Mouse (Mus musculus) heart, adult 18-20 months (tissue): ENCODE measurements around the gene Rinl. TPM values are rescaled to one million over a fixed set of nuclear protein-coding genes. Genes with fewer than 3 reads are reported as not detected.
A peak's percentile ranks its signal among the peaks of the same experiment; 100 is the strongest.

ENCODE experiments used
- DNase-seq, 2 experiments: peaks; one replicate each; pipeline ENCODE4 v3.0.0; 2021 to 2022; ENCODE audit warnings: mixed read lengths in 1 of 2
- total RNA-seq, 2 experiments: library from RNA; stranded (reverse); gene quantifications; 2 replicates each; pipeline ENCODE4 v1.2.3; 2021

Rinl gene
- total RNA-seq, 2 experiments from 2014 or later = 1.5 to 3.4 TPM

- DNase-seq = peak in 1 of 2 experiments; percentile 23
Measured at GRCm38 (mm10) chr7:28823932-28824331, 35.2 kb downstream of the Rinl start.

- DNase-seq = peak; percentile 96
Measured at GRCm38 (mm10) chr7:28824941-28825685, 36.3 kb downstream of the Rinl start, which contains the start of gene Ech1. Gene Ech1 (plus strand): TSS chr7:28825217.

- DNase-seq = peak; percentile 47 to 76
Measured at GRCm38 (mm10) chr7:28825686-28826401, 37.1 kb downstream of the Rinl start.

GRCm38 (mm10) chr7:28826402-28826772, 37.6 kb downstream of the Rinl start:
- peak in 1 of 2 experiments; percentile 29 for DNase-seq

- DNase-seq = peak; percentile 67 to 75
Measured at GRCm38 (mm10) chr7:28827338-28827737, 38.6 kb downstream of the Rinl start.

GRCm38 (mm10) chr7:28829821-28830220, 41.1 kb downstream of the Rinl start:
- DNase-seq = peak; percentile 70 to 84

- peak; percentile 57 to 82 for DNase-seq
Measured at GRCm38 (mm10) chr7:28830981-28831380, 42.2 kb downstream of the Rinl start.

- DNase-seq = peak in 1 of 2 experiments; percentile 44
Measured at GRCm38 (mm10) chr7:28831411-28832125, 42.8 kb downstream of the Rinl start.

- DNase-seq = peak in 1 of 2 experiments; percentile 18
Measured at GRCm38 (mm10) chr7:28832137-28832536, 43.4 kb downstream of the Rinl start.

GRCm38 (mm10) chr7:28833723-28834347, 45.1 kb downstream of the Rinl start, which contains the start of gene Lgals4:
Gene Lgals4 (plus strand): TSS chr7:28833854.
- peak in 1 of 2 experiments; percentile 7 for DNase-seq

GRCm38 (mm10) chr7:28836936-28837335, 48.2 kb downstream of the Rinl start:
- no peak for DNase-seq

GRCm38 (mm10) chr7:28838331-28838730, 49.6 kb downstream of the Rinl start:
- DNase-seq = no peak

- no peak for DNase-seq
Measured at GRCm38 (mm10) chr7:28847273-28847672, 58.5 kb downstream of the Rinl start.

Other genes starting within 250 kb of the Rinl start
- not detected for gene Sycn, start 248.1 kb upstream of the Rinl start, total RNA-seq
- gene Nccrp1, start 241.7 kb upstream of the Rinl start, total RNA-seq = not detected
- gene Samd4b, start 190.8 kb upstream of the Rinl start, total RNA-seq = 10 to 100 TPM; 19.6 to 22.1 TPM
- 1 to 10 TPM; 8.8 to 9.9 TPM for gene Pak4, start 190.8 kb upstream of the Rinl start, total RNA-seq
- not detected for gene Acp7, start 157.6 kb upstream of the Rinl start, total RNA-seq
- under 1 TPM; 0.12 to 0.23 TPM for gene Fbxo27, start 96.1 kb upstream of the Rinl start, total RNA-seq
- gene Fbxo17, start 72.2 kb upstream of the Rinl start, total RNA-seq = under 1 TPM; 0.62 to 0.82 TPM
- 10 to 100 TPM; 59.4 to 60.4 TPM for gene Mrps12, start 47.1 kb upstream of the Rinl start, total RNA-seq
- gene Sars2, start 47.0 kb upstream of the Rinl start, total RNA-seq = 10 to 100 TPM; 14.7 to 15.5 TPM
- gene Ccer2, start 32.8 kb upstream of the Rinl start, total RNA-seq = not detected
- 10 to 100 TPM; 84.3 to 88.4 TPM for gene Sirt2, start 22.2 kb upstream of the Rinl start, total RNA-seq
- 10 to 100 TPM; 25.8 to 26.8 TPM for gene Nfkbib, start 21.5 kb upstream of the Rinl start, total RNA-seq
- gene Hnrnpl, start 19.6 kb downstream of the Rinl start, total RNA-seq = 100 to 1,000 TPM; 196 to 224 TPM
- 1,000 to 10,000 TPM; 1,960 to 1,989 TPM for gene Ech1, start 36.2 kb downstream of the Rinl start, total RNA-seq
- 10 to 100 TPM in 1 of 2 experiments, 1 to 10 TPM in 1; 9.6 to 18.7 TPM for gene Lgals4, start 44.9 kb downstream of the Rinl start, total RNA-seq
- gene Lgals7, start 74.9 kb downstream of the Rinl start, total RNA-seq = 1 to 10 TPM in 1 of 2 experiments, under 1 TPM in 1; 0.93 to 1.8 TPM
- under 1 TPM; 0.31 to 0.35 TPM for gene Capn12, start 92.5 kb downstream of the Rinl start, total RNA-seq
- gene Actn4, start 173.4 kb downstream of the Rinl start, total RNA-seq = 10 to 100 TPM; 64.7 to 66.4 TPM
- gene Eif3k, start 192.9 kb downstream of the Rinl start, total RNA-seq = 100 to 1,000 TPM; 166 to 176 TPM
- 1 to 10 TPM in 1 of 2 experiments, under 1 TPM in 1; 0.45 to 4.2 TPM for gene Map4k1, start 193.1 kb downstream of the Rinl start, total RNA-seq